Mouse (Mus musculus): ENCODE data around the gene Rce1. TPM values are rescaled to one million over a fixed set of nuclear protein-coding genes. Genes with fewer than 3 reads are reported as not detected.
"Not testable (repeated sequence)": the region's sequence is repeated elsewhere in the genome, so short reads cannot be mapped to it uniquely, and the experiment has no call there.

Gene Rce1
- total RNA-seq, 2 experiments from 2014 or later = 20.4 to 20.6 TPM

DNA sequence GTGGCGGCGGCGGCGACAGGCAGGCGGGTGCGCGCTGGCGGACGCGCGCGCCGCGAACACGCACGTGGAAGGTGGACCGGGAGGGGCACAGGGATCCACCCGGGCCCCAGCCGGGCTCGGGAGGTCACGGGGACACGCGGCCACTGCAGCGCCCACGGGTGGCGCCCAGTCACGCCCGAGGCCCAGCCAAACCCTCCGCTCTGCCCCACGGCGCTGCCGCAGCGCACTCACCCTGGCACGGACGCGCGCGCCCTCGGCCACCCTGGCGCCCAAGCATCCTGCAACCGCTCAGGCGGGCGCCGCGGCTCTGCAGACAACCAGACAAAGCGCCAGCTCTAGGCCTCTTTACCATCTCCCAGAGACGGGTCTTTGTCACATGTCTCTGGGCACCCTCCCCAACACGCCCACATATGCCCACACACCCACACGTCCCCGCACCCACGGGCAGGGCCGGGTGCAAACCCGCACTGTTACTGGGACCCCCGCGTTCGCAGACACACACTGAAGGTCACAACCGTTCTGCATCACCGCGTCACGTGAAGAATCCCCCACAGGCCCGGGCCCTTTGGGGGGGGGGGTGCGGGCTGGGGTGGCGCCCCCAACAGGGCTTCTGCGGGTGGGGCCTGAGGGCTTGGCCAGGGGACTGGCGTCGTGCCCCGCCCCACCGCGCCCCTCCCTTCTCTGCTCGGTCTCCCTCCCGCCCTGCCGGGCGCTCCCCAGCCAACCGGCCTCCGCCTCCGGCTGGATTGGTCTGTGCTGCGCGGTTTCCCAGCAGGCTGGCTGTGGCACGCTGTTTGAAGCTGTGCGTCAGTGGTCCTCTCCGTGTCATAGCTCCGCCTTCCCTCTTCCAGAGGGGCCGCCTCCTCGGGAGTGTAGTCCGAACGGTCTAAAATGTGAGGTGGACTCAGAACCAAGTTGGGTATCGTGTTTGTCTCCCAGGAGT, 10.0 kb downstream of the Rce1 start, which contains the start of gene Lrfn4:
Lrfn4 (minus strand) TSS at position 517 of the 943 bp plus-strand sequence.
- intact Hi-C loops (cut with DNase I) = loop anchor here (5.0 kb wide), 1 partner anchor 103 kb away; the partner anchor contains the start of gene Pcx
- DNase-seq (ENCODE audit: low spot score in 2 of 2) = peak; percentile 91 to 94

DNA sequence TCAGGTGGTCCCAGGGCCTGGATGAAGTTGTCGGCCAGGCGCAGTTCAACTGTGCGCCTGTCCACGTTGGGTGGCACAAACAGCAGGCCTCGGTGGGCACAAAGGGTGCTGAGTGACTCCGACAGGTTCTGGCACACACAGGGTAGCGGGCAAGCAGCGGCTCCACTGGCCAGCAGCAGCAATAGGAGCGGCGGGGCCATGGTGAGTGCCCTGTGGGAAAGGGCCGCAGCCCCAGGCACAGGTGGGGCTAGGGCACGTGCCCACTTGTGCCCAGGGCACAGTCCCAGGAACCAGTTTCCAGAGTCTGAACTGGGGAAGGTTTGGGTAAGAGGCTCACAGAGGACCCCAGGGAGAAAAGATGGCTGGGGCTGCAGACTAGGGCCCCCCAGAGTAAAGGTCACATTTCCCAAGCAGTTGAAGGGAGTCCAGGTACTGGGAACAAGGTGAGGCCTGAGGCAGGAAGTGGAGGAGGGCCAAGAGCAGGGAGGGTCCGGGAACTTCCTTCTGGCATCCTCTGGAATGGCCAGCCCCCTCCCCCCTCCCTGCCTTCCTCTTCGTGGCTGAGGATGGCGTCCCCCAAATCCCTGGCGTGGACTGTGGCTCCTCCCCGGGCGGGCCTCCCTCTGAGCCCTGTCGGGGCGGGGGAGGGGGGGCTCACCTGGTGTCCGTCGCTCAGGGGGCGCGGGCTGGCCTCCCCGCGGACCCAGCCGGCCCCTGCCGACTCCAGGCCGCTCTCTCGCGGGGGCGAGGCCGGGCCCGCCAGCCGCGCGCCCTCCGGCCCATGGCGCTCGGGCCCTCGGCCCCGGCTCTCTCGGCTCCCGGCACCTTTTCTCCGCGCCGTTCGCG, 10.9 kb downstream of the Rce1 start:
- DNase-seq (ENCODE audit: low spot score in 2 of 2) = peak in 1 of 2 experiments; percentile 26
- intact Hi-C loops (cut with DNase I) = loop anchor here (5.0 kb wide), 2 partner anchors 102 to 117 kb away; partner anchors contain the start of genes 2010003K11Rik and Pcx

DNA sequence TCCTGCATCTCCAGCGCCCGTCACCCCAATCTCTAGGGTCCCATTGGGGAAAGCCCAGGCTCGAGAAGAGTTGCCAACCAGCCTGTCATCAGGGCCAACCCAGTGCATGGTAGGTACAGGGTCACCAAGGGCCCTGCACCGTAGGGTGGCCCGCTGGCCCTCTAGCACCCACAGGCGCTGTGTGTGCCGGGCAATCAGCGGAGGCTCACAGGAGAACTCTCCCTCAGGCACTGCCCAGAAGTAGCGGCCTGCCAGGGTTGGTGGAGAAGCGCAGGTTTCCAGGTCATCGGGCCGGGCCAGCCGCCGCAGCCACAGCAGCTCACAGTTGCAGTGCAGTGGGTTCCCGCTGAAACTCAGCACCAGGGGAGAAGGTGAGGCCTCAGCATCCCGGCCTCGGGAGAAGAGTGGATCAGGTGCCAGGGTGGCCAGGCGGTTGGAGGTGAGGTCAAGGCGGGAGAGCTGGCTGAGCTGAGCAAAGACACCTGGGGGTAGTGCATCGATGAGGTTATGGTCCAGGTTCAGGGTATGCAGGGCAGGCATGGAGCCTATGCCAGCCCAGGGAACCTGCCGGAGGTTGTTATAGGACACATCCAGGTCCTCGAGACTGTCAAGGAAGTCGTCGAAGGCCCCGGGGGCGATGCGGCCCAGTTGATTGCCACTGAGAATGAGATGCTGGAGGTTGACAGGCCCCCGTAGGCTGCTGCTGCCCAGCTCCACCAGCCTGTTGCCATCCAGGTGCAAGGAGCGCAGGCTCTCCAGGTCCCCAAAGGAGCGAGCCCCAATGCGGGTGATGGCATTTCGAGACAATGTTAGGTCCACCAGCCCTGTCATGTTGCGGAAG, 11.8 kb downstream of the Rce1 start:
- intact Hi-C loops (cut with DNase I) = loop anchor here (5.0 kb wide), 1 partner anchor 116 kb away; the partner anchor contains the start of gene 2010003K11Rik
- no peak for DNase-seq (ENCODE audit: low spot score in 2 of 2)

DNA sequence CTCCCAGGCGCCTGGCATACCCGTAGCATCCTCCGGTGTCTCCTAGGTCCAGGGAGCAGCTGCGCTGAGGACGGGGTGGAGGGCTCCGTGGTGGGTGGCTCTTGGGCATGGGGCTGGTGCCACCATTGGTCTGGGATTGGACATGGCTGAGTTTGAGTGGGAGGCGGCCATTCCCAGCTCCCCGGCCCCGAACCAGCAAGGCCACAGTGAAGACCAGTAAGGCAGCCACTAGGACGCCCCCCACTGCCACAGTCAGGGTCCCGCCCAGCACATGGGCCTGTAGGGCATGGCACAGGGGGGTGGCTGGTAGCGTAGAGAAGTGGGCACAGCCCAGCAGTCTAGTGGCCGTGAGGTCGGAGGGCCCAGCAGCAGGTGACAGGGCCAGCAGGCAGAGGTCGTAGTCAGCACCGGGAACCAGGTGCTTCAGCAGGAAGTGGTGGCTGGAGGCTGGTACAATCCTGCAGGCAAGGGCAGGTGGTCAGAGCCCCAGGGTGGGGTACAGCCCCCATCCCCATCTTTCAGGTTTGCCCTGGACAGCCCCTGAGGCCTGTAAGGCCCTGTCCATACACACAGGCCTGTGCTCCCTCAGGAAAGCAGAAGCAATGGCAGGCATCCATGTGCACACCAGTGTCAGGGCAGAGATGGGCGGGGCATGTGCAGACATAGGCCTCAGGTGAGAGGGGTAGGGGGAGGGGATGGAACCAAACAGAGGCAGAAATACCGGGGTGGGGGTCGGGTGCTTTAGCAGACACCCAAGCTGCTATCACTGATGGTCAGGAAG, 13.1 kb downstream of the Rce1 start:
- DNase-seq (ENCODE audit: low spot score in 2 of 2) = no peak
- intact Hi-C loops (cut with DNase I) = loop anchor here (5.0 kb wide), 1 partner anchor 115 kb away; the partner anchor contains the start of gene 2010003K11Rik

DNA sequence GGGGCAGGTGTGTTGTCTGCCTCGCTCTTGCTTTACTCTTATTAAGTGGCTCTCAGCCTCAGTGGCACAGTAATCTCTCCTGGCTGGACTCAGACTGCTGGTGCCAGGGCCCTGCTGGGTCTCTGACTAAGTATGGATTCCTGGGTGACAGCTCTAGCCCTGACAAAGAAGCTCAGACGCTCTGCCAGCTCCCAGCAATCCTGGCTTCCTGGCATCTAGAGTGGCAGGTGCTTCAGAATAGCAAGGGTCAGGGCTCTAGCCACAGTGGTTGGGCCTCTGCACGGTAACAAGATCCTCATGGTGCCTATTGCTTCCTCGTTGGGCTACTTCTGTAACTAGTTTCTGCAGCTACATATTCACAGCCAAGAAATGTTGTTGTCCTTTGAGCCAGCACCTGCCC, 15.3 kb downstream of the Rce1 start:
- intact Hi-C loops (cut with DNase I) = loop anchor here (5.0 kb wide), 1 partner anchor 113 kb away; the partner anchor contains the start of gene 2010003K11Rik
- no peak for DNase-seq (ENCODE audit: low spot score in 2 of 2)

DNA sequence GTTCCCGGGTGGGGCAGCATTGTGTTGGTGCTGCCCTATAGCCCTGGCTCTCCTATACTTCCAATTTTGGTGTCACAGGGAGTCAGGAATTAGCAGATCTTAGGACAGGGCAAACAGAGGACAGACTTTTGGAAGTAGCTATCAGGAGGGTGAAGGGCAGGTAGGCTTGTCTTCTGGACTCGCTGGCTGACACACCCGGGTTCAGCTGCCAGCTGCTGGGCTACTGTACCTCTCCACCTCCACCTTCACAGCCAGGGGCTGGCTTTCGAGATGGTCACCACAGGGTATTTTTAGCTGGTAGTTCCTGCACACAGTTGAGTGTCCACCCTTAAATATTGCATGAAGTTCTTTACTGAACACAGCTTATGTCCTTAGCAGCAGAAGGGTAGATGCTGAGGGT, 16.9 kb downstream of the Rce1 start:
- no peak for DNase-seq (ENCODE audit: low spot score in 2 of 2)
- intact Hi-C loops (cut with DNase I) = no loop called here

DNA sequence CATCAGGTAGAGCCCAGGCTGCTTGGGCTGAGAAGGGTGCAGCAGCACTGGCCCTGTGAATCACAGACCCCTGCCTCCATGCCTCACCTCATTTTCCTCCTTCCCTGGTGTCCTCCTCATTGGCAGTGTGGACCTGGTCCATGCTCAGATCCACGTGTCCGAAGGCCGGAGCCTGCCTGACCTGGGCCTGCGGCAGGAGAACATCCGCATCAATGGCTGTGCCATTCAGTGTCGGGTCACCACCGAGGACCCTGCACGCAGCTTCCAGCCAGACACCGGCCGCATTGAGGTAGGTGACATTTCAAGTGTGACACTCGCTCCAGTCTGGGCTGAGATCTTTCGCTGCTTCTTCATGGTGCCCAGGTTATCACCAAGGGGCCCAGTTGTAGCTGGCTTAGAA, 18.0 kb downstream of the Rce1 start:
- DNase-seq (ENCODE audit: low spot score in 2 of 2) = no peak
- intact Hi-C loops (cut with DNase I) = no loop called here

DNA sequence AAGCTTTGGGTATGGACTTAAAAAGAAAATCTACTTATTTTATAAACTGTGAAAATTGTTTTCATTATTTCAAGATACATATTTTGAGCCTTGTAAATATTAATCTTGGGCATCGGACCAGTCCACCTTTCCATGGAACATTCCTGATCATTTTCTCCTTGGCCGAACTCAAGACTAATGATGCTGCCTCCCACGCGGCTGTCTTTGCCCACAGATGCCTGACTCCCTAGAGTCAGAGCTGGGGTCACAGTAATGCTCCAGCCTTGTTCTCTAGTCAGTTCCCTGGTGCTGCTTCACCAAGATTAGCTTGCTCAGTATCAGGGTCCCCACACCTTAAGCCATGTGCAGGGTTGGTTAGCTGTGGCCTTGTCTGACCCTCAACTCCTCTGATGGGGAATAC, 19.8 kb downstream of the Rce1 start:
- no peak for DNase-seq (ENCODE audit: low spot score in 2 of 2)
- intact Hi-C loops (cut with DNase I) = no loop called here

DNA sequence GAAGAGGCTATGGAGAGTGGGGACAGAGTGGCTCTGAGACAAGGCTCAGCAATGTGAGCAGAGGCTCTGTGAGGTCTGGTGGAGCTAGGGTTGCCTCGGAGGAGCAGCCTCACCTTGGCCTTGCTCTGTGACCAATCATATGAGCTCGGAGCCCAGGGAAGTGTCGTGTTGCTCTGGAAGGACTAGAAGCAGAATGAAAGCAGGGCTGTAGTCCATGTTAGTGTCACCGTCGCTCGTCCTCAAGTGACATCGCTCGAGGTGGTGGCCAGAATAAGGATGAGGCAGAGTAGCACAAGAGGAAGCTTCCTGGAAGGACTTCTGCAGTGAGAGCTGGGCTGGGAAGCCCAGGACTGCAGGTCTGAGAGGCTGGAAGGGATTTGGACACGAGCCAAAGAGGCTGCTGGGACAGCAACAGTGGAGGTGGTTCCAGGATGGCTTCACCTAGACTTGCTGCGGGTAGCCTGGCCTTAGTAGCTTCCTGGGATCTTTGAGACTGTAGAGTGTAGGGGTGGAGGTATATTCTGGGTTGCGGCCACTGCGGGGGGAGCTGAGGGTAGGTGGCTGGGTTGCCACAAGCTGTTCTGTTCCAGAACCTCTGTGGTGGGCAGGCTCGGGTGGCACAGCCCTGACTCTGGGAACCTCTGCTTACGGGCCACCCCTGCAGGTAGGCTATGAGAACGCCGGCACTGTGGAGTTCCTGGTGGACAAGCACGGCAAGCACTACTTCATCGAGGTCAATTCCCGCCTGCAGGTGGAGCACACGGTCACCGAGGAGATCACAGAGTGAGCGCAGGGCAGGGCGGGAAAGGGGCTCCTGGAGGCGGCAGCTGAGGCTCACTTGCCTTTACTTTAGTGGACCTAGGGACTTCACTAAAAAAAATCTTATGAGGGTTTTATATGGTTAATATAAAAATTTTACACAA, 21.4 kb downstream of the Rce1 start:
- no peak for DNase-seq (ENCODE audit: low spot score in 2 of 2)
- intact Hi-C loops (cut with DNase I) = no loop called here

DNA sequence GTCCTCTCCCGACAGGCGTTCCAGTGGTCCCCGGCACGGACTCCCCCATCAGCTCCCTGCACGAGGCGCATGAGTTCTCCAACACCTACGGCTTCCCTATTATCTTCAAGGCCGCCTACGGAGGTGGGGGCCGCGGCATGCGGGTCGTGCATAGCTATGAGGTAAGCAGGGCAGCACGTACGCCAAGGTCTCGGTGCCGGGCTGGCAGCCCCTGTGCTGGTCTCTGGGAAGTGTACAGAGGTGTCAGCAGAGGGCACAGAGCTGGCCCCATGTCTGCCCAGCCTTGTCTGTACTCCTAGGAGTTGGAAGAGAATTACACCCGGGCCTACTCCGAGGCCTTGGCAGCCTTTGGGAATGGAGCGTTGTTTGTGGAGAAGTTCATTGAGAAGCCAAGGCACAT, 23.0 kb downstream of the Rce1 start:
- DNase-seq (ENCODE audit: low spot score in 2 of 2) = no peak
- intact Hi-C loops (cut with DNase I) = no loop called here

DNA sequence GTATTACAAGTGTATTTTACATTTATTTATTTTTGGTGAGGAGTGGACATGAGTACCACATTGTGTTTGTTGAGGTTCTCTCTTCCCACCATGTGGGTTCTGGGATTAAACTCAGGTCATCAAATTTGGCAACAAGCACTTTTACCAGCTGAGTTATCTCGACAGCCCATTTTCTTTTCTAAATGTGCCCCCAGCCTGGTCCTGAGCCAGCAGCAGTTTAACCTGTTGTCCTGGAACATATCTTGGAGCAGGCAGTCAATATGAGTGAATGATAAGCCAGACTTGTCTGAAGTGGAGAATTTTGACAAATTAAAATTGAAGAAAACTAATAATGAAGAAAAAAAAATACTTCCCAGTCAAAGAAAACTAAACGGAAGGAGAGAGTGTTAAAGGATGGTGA, 29.4 kb downstream of the Rce1 start:
- intact Hi-C loops (cut with DNase I) = no loop called here
- DNase-seq (ENCODE audit: low spot score in 2 of 2) = no peak

DNA sequence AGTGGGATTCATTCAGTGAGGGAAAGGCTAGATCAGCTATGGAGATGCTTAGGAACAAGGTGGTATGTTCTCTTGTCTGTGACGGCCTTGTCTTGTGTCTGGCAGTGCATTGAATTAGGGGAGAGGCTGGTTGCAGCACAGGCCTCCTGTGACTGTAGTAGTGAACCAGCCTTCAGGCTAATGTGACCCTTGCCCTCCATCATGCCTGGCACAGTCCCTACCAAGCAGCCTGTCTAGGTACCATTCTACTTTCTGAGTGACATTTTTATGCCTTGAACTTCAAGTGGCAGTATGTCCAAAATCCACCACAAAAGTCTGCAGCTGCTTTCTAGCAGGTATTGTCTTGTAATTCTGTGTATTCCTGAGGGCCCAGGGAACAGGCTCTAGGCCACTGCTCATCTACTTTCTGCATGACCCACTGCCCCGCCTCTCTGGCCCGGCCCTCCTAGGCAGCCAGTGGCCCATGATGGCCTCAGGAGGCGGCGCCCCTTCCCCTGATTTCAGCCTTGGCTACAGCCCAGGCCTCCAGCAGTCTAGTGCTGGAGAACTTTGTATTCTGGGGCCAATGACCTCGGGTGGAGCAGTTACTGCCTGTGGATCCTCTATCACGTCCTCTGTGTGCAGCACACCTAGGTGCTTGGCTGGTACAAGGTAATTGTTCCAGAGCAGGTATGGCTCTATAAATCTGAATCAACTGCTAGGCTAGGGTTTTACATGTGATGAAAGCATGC, 31.5 kb downstream of the Rce1 start:
- no peak for DNase-seq (ENCODE audit: low spot score in 2 of 2)
- intact Hi-C loops (cut with DNase I) = no loop called here

DNA sequence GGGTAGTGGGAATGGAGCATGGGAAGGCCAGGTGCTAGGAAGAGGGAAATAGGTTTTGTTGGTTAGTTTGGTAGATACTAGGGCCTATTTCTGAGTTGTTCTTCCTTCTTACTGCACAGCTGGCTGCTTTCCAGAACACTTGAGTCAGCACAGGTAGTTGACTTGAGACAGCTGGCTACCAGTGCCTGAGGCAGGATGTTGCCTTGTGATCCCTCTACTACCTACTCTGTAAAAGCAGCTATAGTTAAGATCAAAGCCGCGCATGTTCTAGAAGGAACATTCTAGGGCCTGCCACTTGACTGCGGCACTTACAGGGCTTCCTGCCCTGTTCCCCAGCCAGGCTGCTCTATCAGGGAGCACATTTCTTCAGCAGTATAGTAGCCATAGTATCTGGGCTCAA, 35.4 kb downstream of the Rce1 start:
- no peak for DNase-seq (ENCODE audit: low spot score in 2 of 2)
- intact Hi-C loops (cut with DNase I) = no loop called here

DNA sequence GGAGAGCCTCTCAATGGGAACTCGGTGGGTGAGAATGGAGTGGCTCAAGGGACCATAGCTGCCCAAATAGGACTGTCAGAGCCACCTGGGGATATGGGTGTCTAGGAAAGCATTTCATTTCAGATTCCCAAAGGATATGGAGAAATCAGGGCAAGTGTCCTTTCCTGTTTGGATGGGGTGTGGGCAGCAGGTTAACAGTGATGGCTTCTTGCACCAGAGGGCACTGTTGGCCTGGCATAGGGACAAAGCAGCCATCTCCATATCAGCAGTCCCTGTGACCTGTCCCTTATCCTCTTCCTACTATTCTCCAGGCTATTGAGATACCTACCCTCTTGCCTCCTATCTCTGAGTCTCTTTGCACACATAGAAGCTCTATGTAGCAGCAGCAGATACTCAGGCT, 36.4 kb downstream of the Rce1 start:
- intact Hi-C loops (cut with DNase I) = no loop called here
- DNase-seq (ENCODE audit: low spot score in 2 of 2) = no peak

DNA sequence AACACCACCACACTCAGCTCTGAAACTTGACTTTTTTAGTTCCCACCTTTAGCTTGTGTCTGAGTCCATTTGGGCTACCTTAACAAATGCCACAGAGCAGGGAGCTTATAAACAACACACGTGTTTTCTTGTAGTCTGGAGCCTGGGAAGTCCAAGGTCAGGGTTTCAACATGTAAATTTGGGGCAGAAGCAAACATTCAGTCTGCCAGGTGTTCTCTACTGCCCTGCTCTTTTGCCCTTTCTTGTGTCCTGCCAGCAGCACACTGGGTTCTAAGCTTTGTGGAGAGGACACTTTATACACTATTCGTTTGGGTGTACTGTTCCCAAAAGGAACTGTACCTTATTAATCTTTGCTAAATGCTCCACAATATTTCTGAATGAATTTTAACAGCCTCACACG, 37.0 kb downstream of the Rce1 start:
- DNase-seq (ENCODE audit: low spot score in 2 of 2) = no peak
- intact Hi-C loops (cut with DNase I) = no loop called here

DNA sequence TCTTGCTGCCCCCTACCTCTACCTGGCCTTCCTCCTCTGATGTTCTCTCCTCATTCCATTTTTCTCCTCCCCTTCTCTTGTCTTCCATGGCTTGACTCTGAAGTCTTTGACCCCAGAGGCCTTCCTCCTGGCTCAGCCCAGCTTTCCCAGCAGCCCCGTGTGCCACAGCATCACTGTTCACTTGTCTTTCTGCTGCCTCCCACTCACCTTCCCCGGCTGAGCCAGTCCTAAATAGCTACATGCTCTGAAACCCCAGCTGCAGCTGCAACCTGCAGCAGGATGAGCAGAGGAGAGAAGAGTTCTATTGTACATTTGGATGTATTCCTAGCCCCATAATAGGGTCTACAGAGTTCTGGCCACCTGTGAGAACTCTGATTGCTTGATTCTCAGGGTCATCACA, 38.0 kb downstream of the Rce1 start:
- intact Hi-C loops (cut with DNase I) = no loop called here
- peak; percentile 53 to 57 for DNase-seq (ENCODE audit: low spot score in 2 of 2)

DNA sequence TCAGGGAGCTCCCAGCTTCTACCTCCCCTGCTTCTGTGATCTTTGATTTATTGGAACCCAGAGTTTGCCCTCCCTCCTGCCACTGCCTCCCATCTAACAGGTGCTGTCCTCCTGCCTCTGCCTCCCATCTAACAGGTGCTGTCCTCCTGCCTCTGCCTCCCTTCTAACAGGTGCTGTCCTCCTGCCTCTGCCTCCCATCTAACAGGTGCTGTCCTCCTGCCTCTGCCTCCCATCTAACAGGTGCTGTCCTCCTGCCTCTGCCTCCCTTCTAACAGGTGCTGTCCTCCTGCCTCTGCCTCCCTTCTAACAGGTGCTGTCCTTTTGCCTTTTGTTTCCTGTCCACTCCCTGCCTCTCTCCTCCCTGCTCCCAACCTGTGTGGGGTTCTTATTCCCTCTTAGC, 38.7 kb downstream of the Rce1 start:
- DNase-seq (ENCODE audit: low spot score in 2 of 2); intact Hi-C loops (cut with DNase I): not testable (repeated sequence)

Measured in left cerebral cortex, postnatal 14 days (tissue).